Mouse (Mus musculus): ENCODE measurements around the gene Thrsp. TPM values are rescaled to one million over a fixed set of nuclear protein-coding genes. Genes with fewer than 3 reads are reported as not detected.

Thrsp gene
- total RNA-seq, 2 experiments from 2014 or later: 444 to 455 TPM

GRCm38 (mm10) chr7:97418717-97419116 lies 1.2 kb upstream of the Thrsp start:
- peak; percentile 81 for DNase-seq

GRCm38 (mm10) chr7:97416473-97416872 lies 1.1 kb downstream of the Thrsp start:
- no peak for DNase-seq

GRCm38 (mm10) chr7:97414915-97415687 lies 2.4 kb downstream of the Thrsp start:
- peak; percentile 55 for DNase-seq

GRCm38 (mm10) chr7:97414426-97414825 lies 3.1 kb downstream of the Thrsp start:
- peak; percentile 76 for DNase-seq

- no peak for DNase-seq
These were observed 3.5 kb downstream of the Thrsp start for GRCm38 (mm10) chr7:97413981-97414380.

- DNase-seq: no peak
These were observed 6.0 kb downstream of the Thrsp start for GRCm38 (mm10) chr7:97411575-97411974.

GRCm38 (mm10) chr7:97411106-97411505 lies 6.4 kb downstream of the Thrsp start:
- DNase-seq: no peak

GRCm38 (mm10) chr7:97407145-97407544 lies 10.4 kb downstream of the Thrsp start:
- DNase-seq: no peak

- DNase-seq: peak; percentile 88
These were observed 17.4 kb downstream of the Thrsp start, which contains the start of gene Ndufc2 for GRCm38 (mm10) chr7:97399960-97400715. TSS of gene Ndufc2 (plus strand) at chr7:97400003.

- DNase-seq: no peak
These were observed 18.6 kb downstream of the Thrsp start for GRCm38 (mm10) chr7:97398943-97399342.

- DNase-seq: no peak
These were observed 23.2 kb downstream of the Thrsp start for GRCm38 (mm10) chr7:97394375-97394774.

- DNase-seq: no peak
These were observed 25.5 kb downstream of the Thrsp start for GRCm38 (mm10) chr7:97392079-97392445.

- DNase-seq: no peak
These were observed 26.0 kb downstream of the Thrsp start for GRCm38 (mm10) chr7:97391293-97392078.

GRCm38 (mm10) chr7:97388541-97388940 lies 29.0 kb downstream of the Thrsp start:
- DNase-seq: no peak

GRCm38 (mm10) chr7:97387561-97388147 lies 29.9 kb downstream of the Thrsp start:
- no peak for DNase-seq

- no peak for DNase-seq
These were observed 30.6 kb downstream of the Thrsp start for GRCm38 (mm10) chr7:97386806-97387370.

- no peak for DNase-seq
These were observed 31.3 kb downstream of the Thrsp start for GRCm38 (mm10) chr7:97386106-97386805.

GRCm38 (mm10) chr7:97383496-97384132 lies 33.9 kb downstream of the Thrsp start:
- DNase-seq: no peak

- DNase-seq: no peak
These were observed 34.9 kb downstream of the Thrsp start for GRCm38 (mm10) chr7:97382661-97383060.

- DNase-seq: no peak
These were observed 36.9 kb downstream of the Thrsp start for GRCm38 (mm10) chr7:97380500-97381123.

Measured in adrenal gland, postnatal 10 days (tissue).